Mouse (Mus musculus) adipocyte (in vitro differentiated cells): ENCODE results near the gene Szt2.

Source experiments
- DNase-seq: peaks from one replicate; pipeline ENCODE4 v3.0.0-alpha.2; 2016; ENCODE audit warnings: low spot score

Szt2 gene

DNA sequence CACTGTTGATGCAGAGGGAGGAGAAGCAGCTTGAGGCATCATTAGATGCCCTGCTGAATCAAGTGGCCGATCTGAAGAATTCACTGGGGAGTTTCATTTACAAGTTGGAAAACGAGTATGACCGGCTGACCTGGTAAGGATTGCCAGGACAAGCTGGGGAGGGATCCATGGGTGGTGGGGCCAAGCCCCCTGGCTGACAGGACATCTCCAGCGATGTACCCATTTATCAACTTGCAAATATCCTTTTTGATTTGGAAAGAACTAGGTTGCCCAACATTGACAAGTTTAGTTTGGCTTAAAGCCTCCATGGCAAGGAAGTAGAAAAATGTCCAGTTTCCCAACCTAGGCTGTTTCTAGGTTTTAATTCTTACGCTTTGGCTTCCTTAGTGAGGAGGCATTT is 1.8 kb upstream of the Szt2 start:
- DNase-seq: peak; percentile 81

GRCm38 (mm10) chr4:118402701-118403100 is 6.4 kb downstream of the Szt2 start:
- DNase-seq: no peak

DNA sequence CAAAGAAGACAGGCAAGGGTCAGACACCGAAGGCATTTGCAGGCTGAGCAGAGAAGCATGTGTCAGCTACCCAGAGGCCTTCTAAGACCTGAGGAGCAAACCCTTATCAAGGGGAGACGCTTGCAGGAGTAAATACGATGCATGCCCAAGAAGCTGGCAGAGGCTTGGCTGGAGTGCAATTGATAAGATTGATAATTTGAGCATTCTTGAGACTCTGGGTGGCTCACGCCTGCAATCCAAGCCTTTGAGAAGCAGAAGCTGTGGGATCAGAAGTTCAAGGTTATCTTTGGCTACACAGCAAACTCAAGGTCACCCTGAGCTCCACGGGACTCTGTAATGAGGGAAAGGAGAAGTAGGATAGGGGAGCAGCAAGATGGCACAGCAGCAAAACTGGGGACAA is 7.2 kb downstream of the Szt2 start:
- DNase-seq: no peak

DNA sequence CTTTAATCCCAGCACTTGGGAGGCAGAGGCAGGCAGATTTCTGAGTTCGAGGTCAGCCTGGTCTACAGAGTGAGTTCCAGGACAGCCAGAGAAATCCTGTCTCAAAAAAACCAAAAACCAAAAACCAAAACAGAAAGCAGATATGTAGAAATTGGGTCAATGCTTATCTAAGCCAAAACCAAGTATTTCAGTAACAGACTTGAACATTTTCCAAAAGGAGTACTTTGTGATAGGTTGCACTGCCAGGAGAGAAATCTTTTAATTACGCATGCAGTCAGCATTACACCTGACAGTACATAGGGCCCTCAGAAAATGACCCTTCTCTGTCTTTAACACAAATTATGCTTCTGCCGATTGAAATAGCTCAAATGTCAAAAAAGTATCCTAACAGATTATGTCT is 7.7 kb downstream of the Szt2 start:
- peak; percentile 29 for DNase-seq

DNA sequence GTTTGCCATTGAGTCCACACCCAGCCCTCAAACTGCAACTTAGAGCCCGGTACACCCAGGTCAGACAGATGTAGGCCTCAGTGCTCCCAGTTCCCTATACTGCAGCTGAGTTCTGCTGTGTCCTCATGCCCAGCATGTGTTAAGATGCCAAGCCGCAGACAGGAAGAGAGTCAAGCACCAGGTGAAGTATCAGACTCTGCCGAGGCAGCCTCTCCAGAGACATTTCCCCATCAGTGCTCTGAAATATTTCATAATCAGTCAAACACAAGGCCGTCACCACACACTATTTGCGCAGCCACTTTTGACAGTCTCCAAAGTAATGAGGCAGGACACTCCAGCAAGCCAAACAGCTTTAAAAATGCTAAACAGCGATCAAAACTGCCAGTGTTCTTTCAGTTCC is 10.7 kb downstream of the Szt2 start:
- no peak for DNase-seq

GRCm38 (mm10) chr4:118396433-118396832 is 12.6 kb downstream of the Szt2 start:
- DNase-seq: no peak

- DNase-seq: no peak
Measured at GRCm38 (mm10) chr4:118395289-118395688, 13.8 kb downstream of the Szt2 start.

- DNase-seq: peak; percentile 37
Measured at GRCm38 (mm10) chr4:118394505-118394904, 14.6 kb downstream of the Szt2 start.

DNA sequence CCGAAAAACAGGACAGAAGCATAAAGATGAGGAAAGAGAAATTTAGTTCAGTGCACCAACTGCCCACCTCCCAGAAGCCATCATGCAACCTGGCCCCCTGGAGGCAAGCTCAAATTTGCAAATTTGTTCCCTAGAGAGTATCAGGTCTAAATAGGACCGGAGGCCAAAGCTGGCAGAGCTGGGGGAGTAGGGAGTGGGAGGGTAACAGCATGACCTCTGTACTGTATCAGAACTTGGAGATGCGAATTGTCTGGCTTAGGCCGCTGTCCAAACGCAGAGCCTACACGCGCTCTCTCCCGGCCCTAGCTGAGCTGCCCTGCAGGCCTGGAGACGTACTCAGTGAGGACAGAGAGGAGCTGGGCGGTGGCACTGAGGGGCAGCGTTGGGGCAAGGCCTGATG is 18.9 kb downstream of the Szt2 start:
- DNase-seq: no peak

DNA sequence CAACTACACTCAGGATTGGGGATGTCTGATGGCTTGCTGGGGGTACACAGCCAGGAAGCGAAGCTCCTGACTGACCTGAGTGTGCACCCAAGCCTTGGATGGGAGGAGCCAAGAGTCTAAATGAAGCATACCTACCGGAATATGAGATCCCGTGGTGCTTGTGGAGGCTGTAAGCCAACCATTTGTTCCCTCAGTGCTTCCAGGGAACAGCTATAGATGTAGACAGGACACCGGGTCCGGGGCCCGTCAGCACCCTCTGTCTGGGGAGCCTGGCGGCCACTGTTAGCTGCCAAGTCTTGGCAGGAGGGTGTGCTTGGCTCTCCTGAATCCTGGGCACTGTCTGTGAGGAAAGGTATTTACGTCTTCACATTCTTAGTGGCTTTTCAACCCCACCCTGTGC is 21.8 kb downstream of the Szt2 start:
- DNase-seq: no peak

DNA sequence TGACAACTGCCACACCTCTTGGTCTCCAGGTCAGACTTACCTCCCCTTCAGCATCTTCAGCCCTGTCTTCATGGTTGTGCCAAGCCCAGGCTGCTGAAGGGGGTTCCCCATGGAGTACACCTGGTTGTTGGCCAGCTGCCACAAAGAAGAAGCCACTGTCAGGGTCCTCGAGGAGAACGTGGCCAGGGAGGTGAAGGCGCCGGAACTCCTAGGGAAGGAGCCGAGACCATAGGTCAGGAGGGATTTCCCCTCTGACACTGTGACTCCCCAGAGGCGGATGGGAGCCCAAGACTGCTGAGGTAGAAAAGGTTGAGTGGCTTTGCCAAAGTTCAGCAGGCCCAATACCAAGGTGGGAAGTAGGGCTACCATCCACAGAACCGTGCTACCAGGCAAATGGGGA is 25.8 kb downstream of the Szt2 start:
- DNase-seq: no peak

- DNase-seq: no peak
Measured at GRCm38 (mm10) chr4:118375999-118376398, 33.1 kb downstream of the Szt2 start.

- no peak for DNase-seq
Measured at GRCm38 (mm10) chr4:118371822-118372221, 37.3 kb downstream of the Szt2 start.

DNA sequence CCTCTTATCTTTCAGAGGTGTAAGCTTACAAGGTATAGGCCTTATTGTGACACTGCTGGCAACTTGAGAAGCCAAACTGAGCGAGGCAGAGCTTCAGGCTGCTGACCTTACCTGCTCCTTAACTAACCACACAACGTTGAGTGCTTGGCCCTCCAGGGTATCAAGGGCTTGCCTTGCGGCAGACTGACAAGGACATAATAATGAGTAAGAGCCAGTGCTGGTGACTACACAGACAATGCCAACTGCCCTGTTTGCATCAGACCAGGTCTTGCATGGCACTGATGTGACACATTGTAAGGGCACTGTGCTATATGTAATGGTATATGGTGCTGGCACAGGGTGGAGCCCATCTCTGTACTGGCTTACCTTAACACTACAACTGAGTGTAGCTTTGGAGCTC is 40.5 kb downstream of the Szt2 start:
- no peak for DNase-seq

DNA sequence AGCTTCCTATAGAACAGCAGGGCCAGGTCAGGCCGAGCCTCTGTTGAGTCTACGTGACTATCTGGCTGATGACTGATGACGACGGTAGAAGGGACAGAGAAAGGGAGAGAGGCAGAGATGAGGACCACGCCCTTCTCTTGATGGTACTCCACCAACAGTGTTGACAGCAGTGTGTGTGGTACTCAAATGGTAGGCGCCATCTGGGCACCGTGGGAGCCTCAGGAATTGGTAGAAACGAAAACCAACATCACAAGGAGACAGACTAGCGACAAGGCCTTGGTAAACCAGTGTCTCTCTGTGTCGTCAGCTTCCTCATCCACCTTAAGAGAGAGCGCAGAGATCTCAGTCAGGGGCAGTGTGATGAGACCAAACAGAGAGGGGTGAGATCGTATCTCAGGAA is 41.5 kb downstream of the Szt2 start:
- no peak for DNase-seq

- no peak for DNase-seq
Measured at GRCm38 (mm10) chr4:118365991-118366390, 43.1 kb downstream of the Szt2 start.

DNA sequence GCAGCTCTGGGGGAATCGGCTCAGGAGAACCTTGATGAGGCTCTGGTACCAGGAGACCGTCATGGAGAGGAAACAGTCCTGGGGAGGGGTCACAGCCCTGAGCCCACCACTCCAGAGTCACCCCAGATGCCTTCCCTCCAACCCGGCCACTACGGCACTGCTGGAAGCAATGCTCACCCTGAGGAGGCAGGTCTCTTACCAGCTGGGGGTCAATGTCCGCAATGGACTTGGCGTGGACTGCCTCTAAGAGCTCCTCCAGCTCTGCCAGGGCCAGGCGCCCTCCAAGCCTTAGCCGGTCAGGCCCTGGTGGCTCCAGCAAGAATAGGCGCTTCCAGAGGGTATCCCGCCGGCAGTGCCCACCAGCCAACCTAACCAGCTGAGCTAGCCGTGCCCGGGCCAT is 44.4 kb downstream of the Szt2 start:
- DNase-seq: no peak

- no peak for DNase-seq
Measured at GRCm38 (mm10) chr4:118363985-118364384, 45.1 kb downstream of the Szt2 start.

DNA sequence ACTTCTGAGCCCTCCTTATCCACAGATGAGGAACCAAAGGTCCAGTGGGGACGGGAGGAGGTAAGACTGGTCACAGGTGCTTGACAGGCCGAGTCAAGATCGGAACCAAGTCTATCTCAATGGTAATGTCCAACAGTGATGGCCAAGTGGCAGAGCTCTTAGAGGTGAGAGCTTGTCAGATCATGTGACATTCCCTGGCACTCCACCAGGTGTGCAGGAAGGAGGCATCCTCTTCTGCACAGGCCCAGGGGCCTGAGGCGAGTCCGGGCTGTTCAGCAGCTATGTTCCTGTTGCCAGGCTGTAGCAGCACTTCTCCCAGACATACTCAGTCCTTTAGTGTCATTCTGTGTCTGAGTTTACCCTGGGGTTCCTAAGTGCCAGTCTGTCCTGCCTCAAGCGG is 46.2 kb downstream of the Szt2 start:
- no peak for DNase-seq

- DNase-seq: no peak
Measured at GRCm38 (mm10) chr4:118361451-118361850, 47.6 kb downstream of the Szt2 start.

DNA sequence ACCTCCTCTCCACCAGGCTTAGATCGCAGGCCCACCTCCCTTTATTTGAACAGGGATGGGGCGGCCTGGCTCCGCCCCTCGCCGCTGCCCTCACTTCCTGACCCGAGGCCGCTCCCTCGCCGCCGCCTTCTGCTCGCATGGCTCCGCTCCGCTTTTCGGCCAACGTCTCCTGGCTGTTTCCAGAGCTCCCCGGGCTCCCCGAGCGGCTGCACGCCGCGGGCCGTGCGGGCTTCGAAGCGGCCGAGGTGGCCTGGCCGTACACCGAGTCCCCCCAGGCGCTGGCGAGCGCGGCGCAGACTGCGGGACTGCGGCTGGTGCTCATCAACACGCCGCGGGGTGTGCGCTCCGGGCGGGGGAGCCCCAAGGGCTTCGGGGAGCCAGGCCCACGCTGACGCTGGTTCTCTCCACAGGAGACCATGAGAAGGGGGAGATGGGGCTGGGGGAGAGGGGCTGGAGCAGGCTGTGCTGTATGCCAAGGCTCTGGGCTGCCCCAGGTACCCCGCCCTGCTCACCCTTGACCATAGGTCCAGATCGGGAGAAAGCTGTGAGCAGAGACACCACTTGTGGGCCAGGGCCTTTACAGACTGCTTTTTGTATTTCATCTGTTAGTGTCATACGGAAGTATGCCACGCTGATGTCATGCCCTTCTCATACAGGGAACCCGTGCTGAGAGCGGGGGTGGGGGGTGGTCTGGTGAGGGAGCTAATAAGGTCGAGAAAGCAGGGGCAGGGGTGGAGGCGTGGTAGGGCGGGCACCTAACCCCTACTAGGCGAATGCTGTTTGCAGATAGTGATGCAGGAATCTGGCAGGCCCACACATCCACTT is 49.0 kb downstream of the Szt2 start:
- DNase-seq: peak; percentile 67

DNA sequence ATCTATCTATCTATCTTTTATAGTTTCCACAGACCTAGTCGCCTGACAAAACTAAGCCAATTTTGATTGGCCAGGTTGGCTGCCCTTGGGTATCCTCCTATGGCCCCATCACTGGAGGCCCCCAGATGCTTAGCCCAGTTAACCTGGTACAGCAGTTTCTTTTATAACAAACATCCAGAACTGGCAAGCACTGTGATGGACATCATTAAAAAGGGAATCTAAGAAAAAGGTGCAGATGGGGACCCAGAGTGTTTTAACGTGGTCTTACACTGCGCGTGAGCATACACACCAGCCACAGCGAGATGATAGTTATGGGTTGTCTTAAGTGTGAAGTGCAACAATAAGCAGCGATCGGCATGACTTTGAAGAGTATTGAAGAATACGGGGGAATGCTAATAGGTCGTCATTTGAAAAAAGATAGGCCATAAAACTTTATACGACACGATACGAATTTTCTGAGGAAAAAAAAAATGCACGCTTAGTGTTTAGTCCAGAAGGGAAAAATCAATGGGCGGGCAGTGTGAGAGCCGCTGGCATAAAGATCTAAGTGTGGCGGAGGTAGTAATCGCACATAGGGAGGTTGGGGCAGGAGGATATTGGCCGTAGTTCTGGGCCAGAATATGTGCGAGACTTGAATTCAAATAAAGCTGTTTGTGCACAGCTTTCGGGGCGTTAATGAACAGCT is 49.7 kb downstream of the Szt2 start:
- DNase-seq: no peak

- DNase-seq: no peak
Measured at GRCm38 (mm10) chr4:118358159-118358895, 50.7 kb downstream of the Szt2 start.
